Mouse (Mus musculus): ENCODE results near the gene Adipor1. TPM values are rescaled to one million over a fixed set of nuclear protein-coding genes. Genes with fewer than 3 reads are reported as not detected.
"Not testable (repeated sequence)": the region's sequence is repeated elsewhere in the genome, so short reads cannot be mapped to it uniquely, and the experiment has no call there.

Adipor1 gene
- polyA plus RNA-seq, 1 experiment from 2014 or later: 84.4 TPM

- ATAC-seq (ENCODE audit: low FRiP score, low TSS enrichment) (no peak), DNase-seq (ENCODE audit: low spot score) (no peak)
- H3K4me3 ChIP-seq (ENCODE audit: low read depth, low read length): no peak overlapping the region
- no peaks in the 10 kb centered on the region for H3K4me1 ChIP-seq (replicated peaks; ENCODE audit: control insufficient read depth, insufficient read depth)
- WGBS: 87% methylated on average over 3 of the region's 3 CpGs
- H3K4me2 ChIP-seq (replicated peaks; ENCODE audit: low read depth): no peak overlapping the region
- H3K9me3 ChIP-seq (ENCODE audit: control insufficient read depth, low read length): no peaks in the 10 kb centered on the region
- no peak overlapping the region for H3K9ac ChIP-seq (ENCODE audit: low read length)
- no peaks in the 10 kb centered on the region for H3K36me3 ChIP-seq (ENCODE audit: control insufficient read depth, insufficient read depth, low read length)
- TF ChIP-seq CTCF (IDR thresholded peaks at IDR 0.05; ENCODE audit: low read depth) (no peak), EP300 (optimal IDR thresholded peaks at IDR 0.05) (no peak)
- H3K27ac ChIP-seq (replicated peaks): no peak overlapping the region
- no peaks in the 10 kb centered on the region for H3K27me3 ChIP-seq (ENCODE audit: control insufficient read depth, insufficient read depth, low read length)
Observed at GRCm38 (mm10) chr1:134442394-134442793, 27.2 kb downstream of the Adipor1 start.

GRCm38 (mm10) chr1:134443288-134443687 lies 28.1 kb downstream of the Adipor1 start:
- not testable (repeated sequence) for H3K36me3 ChIP-seq (ENCODE audit: control insufficient read depth, insufficient read depth, low read length); H3K27ac ChIP-seq (replicated peaks); H3K9ac ChIP-seq (ENCODE audit: low read length); H3K9me3 ChIP-seq (ENCODE audit: control insufficient read depth, low read length); H3K4me1 ChIP-seq (replicated peaks; ENCODE audit: control insufficient read depth, insufficient read depth); H3K4me3 ChIP-seq (ENCODE audit: low read depth, low read length); DNase-seq (ENCODE audit: low spot score); H3K4me2 ChIP-seq (replicated peaks; ENCODE audit: low read depth); H3K27me3 ChIP-seq (ENCODE audit: control insufficient read depth, insufficient read depth, low read length); ATAC-seq (ENCODE audit: low FRiP score, low TSS enrichment)
- WGBS: 55% methylated on average over 1 of the region's 1 CpGs

- no peaks in the 10 kb centered on the region for H3K36me3 ChIP-seq (ENCODE audit: control insufficient read depth, insufficient read depth, low read length)
- no peak overlapping the region for H3K4me2 ChIP-seq (replicated peaks; ENCODE audit: low read depth)
- no peaks in the 10 kb centered on the region for H3K4me1 ChIP-seq (replicated peaks; ENCODE audit: control insufficient read depth, insufficient read depth)
- no peak overlapping the region for H3K9ac ChIP-seq (ENCODE audit: low read length)
- no peak for ATAC-seq (ENCODE audit: low FRiP score, low TSS enrichment)
- H3K9me3 ChIP-seq (ENCODE audit: control insufficient read depth, low read length): no peaks in the 10 kb centered on the region
- TF ChIP-seq CTCF (IDR thresholded peaks at IDR 0.05; ENCODE audit: low read depth) (no peak), EP300 (optimal IDR thresholded peaks at IDR 0.05) (no peak)
- WGBS: 80% methylated on average over 2 of the region's 2 CpGs
- no peak overlapping the region for H3K27ac ChIP-seq (replicated peaks)
- no peaks in the 10 kb centered on the region for H3K27me3 ChIP-seq (ENCODE audit: control insufficient read depth, insufficient read depth, low read length)
- no peak overlapping the region for H3K4me3 ChIP-seq (ENCODE audit: low read depth, low read length)
- DNase-seq (ENCODE audit: low spot score): no peak
Observed at GRCm38 (mm10) chr1:134445418-134445817, 30.2 kb downstream of the Adipor1 start.

GRCm38 (mm10) chr1:134448537-134448936 lies 33.4 kb downstream of the Adipor1 start:
- WGBS: 51% methylated on average over 3 of the region's 3 CpGs
- H3K4me1 ChIP-seq (replicated peaks; ENCODE audit: control insufficient read depth, insufficient read depth); H3K27ac ChIP-seq (replicated peaks); H3K4me2 ChIP-seq (replicated peaks; ENCODE audit: low read depth); H3K36me3 ChIP-seq (ENCODE audit: control insufficient read depth, insufficient read depth, low read length); DNase-seq (ENCODE audit: low spot score); H3K9ac ChIP-seq (ENCODE audit: low read length); H3K4me3 ChIP-seq (ENCODE audit: low read depth, low read length); ATAC-seq (ENCODE audit: low FRiP score, low TSS enrichment); H3K27me3 ChIP-seq (ENCODE audit: control insufficient read depth, insufficient read depth, low read length); H3K9me3 ChIP-seq (ENCODE audit: control insufficient read depth, low read length): not testable (repeated sequence)

- Histone ChIP-seq H3K9me3 (ENCODE audit: control insufficient read depth, low read length) (no peaks in the 10 kb centered on the region), H3K36me3 (ENCODE audit: control insufficient read depth, insufficient read depth, low read length) (no peaks in the 10 kb centered on the region), H3K9ac (ENCODE audit: low read length) (no peak overlapping the region), H3K27me3 (ENCODE audit: control insufficient read depth, insufficient read depth, low read length) (no peaks in the 10 kb centered on the region), H3K4me3 (ENCODE audit: low read depth, low read length) (no peak overlapping the region), H3K27ac (replicated peaks) (no peak overlapping the region), H3K4me2 (replicated peaks; ENCODE audit: low read depth) (no peak overlapping the region), H3K4me1 (replicated peaks; ENCODE audit: control insufficient read depth, insufficient read depth) (no peaks in the 10 kb centered on the region)
- no peak for DNase-seq (ENCODE audit: low spot score)
- ATAC-seq (ENCODE audit: low FRiP score, low TSS enrichment): no peak
- WGBS: 74% methylated on average over 4 of the region's 4 CpGs
- no peak for TF ChIP-seq CTCF (IDR thresholded peaks at IDR 0.05; ENCODE audit: low read depth)
Observed at GRCm38 (mm10) chr1:134450201-134450600, 35.0 kb downstream of the Adipor1 start.

GRCm38 (mm10) chr1:134450986-134451385 lies 35.8 kb downstream of the Adipor1 start:
- no peak for ATAC-seq (ENCODE audit: low FRiP score, low TSS enrichment)
- WGBS: 36% methylated on average over 3 of the region's 3 CpGs

More at GRCm38 (mm10) chr1:134450986-134451385, 35.8 kb downstream of the Adipor1 start:
- Histone ChIP-seq H3K4me3 (ENCODE audit: low read depth, low read length) (no peak overlapping the region), H3K9me3 (ENCODE audit: control insufficient read depth, low read length) (no peaks in the 10 kb centered on the region), H3K27ac (replicated peaks) (no peak overlapping the region), H3K27me3 (ENCODE audit: control insufficient read depth, insufficient read depth, low read length) (no peaks in the 10 kb centered on the region), H3K36me3 (ENCODE audit: control insufficient read depth, insufficient read depth, low read length) (no peaks in the 10 kb centered on the region), H3K9ac (ENCODE audit: low read length) (no peak overlapping the region), H3K4me1 (replicated peaks; ENCODE audit: control insufficient read depth, insufficient read depth) (no peaks in the 10 kb centered on the region), H3K4me2 (replicated peaks; ENCODE audit: low read depth) (no peak overlapping the region)
- peak; percentile 46 for DNase-seq (ENCODE audit: low spot score)
- TF ChIP-seq CTCF (IDR thresholded peaks at IDR 0.05; ENCODE audit: low read depth): peak; percentile 78
- no peak for TF ChIP-seq EP300 (optimal IDR thresholded peaks at IDR 0.05)
